Mouse (Mus musculus) left cerebral cortex, adult 2 months (tissue): ENCODE data around the gene Akt1. TPM values are rescaled to one million over a fixed set of nuclear protein-coding genes. Genes with fewer than 3 reads are reported as not detected.

Experiments used
- DNase-seq, 2 experiments: peaks; one replicate each; pipeline ENCODE4 v3.0.0; 2021 to 2022; ENCODE audit warnings: low spot score in 2 of 2, mixed read lengths in 1 of 2; ENCODE audit errors: extremely low spot score in 1 of 2
- H3K27ac ChIP-seq: fragments of 200-600 bp; 2 replicates; pipeline ENCODE4 v1.8.1; 2022
- H3K4me3 ChIP-seq: fragments of 200-600 bp; 2 replicates; pipeline ENCODE4 v1.8.1; 2022
- CTCF ChIP-seq: fragments of 200-600 bp; IDR thresholded peaks from 2 replicates; pipeline ENCODE4 v1.8.1; 2022; ENCODE audit warnings: antibody characterized with exemption, mild to moderate bottlenecking, moderate library complexity
- intact Hi-C: fragments of 180-260 bp; cut with DNase I; formaldehyde crosslinking; loops from one replicate; pipeline ENCODE4 v1.15.1; 2025
- long read RNA-seq, 2 experiments: library from polyadenylated mRNA; stranded (forward); transcript quantifications; one replicate each; pipeline ENCODE4 v2.0.0; 2021; ENCODE audit warnings: borderline mapping rate in 2 of 2
- total RNA-seq, 2 experiments: library from RNA; stranded (reverse); gene quantifications; 2 replicates each; pipeline ENCODE4 v1.2.3; 2021

Gene Akt1
- total RNA-seq, result 100 to 1,000 TPM; 144 to 157 TPM
- long read RNA-seq, experiment 1, transcript Akt1-201 (14 exons, 2,690 nt), result major isoform, 288 of 324 reads
- long read RNA-seq, experiment 1, partial matches to known transcripts, result 16 of 324 reads
- long read RNA-seq, experiment 1, other reads (novel, unspliced or antisense), result 20 of 324 reads
- long read RNA-seq, experiment 2, transcript Akt1-201 (14 exons, 2,690 nt), result major isoform, 265 of 307 reads
- long read RNA-seq, experiment 2, partial matches to known transcripts, result 14 of 307 reads
- long read RNA-seq, experiment 2, other reads (novel, unspliced or antisense), result 28 of 307 reads

DNA sequence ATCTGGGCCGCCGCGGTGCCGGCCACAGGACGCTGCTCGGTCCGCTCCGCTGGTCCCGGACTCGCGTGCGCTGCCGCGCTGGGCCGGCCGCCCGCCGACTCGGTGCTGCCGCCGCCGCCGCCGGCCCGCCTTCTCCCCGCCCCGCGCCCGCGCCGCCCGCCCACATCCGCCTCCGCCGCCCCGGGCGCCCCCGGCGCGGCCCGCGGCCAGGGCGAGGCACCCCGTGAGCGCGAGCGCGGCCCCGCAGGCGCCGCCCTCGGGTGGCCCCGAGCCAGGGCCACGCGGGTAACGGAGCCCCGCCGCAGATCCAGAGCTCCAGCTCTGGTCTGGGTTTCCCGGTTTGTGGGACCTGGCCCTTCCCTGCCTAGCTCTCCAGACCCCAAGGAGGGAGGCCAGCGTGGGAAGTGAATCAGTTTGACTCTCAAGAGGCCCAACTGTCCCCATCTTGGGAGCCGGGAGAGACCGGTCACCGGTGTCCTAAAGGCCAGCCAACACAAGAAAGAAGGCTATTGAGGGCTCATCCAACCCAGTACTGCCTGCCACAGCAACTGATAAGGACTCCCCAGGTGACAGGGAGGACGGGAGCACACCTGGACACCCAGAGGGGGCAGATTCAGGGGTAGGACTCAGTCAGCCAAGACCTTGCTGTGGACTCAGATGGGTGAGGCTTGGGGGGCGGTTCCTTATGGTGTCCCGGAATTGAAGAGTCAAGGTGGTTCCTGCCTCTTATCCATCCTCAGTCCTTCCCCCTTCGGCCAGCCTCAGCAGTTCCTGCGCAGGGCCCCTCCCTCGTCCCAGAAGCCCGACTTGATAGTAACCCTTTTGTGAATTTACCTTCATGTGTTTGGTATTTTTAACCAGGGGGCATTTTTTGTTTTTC lies at the start of gene Akt1:
Gene Akt1 (minus strand): TSS at position 753 of the 880 bp plus-strand sequence.
- DNase-seq, result peak; percentile 53 to 61

GRCm38 (mm10) chr12:112724077-112724805 lies 49.6 kb upstream of the Akt1 start:
- DNase-seq, result peak; percentile 60 to 69
- Histone ChIP-seq H3K4me3 (no peak overlapping the region), H3K27ac (no peak overlapping the region)
- intact Hi-C loops, result no loop called here
- peak; percentile 71 for TF ChIP-seq CTCF

More for the DNA sequence above, at the start of gene Akt1:
- intact Hi-C loops, result loop anchor here (1.0 to 2.0 kb wide), 2 partner anchors 16 to 33 kb away; no protein-coding TSS in a partner anchor
- Histone ChIP-seq H3K4me3 (peak within 1 kb of the TSS; percentile 63), H3K27ac (peak within 1 kb of the TSS; percentile 90)
- no peak for TF ChIP-seq CTCF

DNA sequence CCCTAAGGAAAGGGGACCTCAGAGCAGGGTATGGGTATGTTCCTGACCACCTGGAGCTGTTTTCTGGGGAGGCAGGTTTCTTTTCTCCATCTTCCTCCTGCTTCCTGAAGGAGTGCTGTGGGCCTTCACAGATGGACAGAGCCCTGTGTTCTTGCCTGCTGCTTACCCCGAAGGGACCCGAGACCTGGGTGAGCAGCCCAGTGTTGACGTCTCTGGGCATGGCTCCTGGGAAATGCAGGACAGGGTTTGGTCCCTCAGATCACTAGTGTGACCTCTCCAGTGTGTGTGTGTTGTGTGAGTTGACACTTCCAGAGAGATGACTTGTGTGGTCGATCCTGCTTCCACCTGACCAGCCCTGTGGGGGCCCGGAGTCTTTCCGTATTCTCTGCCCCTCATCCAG lies 48.8 kb upstream of the Akt1 start:
- intact Hi-C loops, result no loop called here
- peak overlapping the region; percentile 84 for H3K4me3 ChIP-seq
- peak overlapping the region; percentile 76 for H3K27ac ChIP-seq
- no peak for TF ChIP-seq CTCF
- DNase-seq, result no peak

DNA sequence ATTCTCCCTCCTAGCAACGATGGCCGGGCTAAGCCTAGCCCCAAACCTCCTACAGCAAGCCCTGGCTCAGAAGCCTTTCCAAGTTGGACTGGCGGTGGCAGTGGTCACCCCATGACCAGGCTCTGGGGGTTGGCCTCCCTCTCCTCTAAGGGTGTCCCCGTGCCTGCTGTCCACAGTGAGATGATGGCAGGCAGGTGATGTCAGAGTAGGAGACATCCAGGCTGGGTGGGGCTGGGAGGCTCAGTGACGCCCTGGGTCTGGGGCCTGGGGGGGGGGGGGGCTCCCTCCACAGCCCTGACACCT lies 48.3 kb upstream of the Akt1 start:
- intact Hi-C loops, result no loop called here
- H3K27ac ChIP-seq, result peak overlapping the region; percentile 76
- no peak for DNase-seq
- no peak for TF ChIP-seq CTCF
- peak overlapping the region; percentile 84 for H3K4me3 ChIP-seq

- peak; percentile 55 to 62 for DNase-seq
- intact Hi-C loops, result no loop called here
- no peak for TF ChIP-seq CTCF
- peak overlapping the region; percentile 76 for H3K27ac ChIP-seq
- peak overlapping the region; percentile 84 for H3K4me3 ChIP-seq
Measured at GRCm38 (mm10) chr12:112722240-112723027, 47.8 kb upstream of the Akt1 start.

DNA sequence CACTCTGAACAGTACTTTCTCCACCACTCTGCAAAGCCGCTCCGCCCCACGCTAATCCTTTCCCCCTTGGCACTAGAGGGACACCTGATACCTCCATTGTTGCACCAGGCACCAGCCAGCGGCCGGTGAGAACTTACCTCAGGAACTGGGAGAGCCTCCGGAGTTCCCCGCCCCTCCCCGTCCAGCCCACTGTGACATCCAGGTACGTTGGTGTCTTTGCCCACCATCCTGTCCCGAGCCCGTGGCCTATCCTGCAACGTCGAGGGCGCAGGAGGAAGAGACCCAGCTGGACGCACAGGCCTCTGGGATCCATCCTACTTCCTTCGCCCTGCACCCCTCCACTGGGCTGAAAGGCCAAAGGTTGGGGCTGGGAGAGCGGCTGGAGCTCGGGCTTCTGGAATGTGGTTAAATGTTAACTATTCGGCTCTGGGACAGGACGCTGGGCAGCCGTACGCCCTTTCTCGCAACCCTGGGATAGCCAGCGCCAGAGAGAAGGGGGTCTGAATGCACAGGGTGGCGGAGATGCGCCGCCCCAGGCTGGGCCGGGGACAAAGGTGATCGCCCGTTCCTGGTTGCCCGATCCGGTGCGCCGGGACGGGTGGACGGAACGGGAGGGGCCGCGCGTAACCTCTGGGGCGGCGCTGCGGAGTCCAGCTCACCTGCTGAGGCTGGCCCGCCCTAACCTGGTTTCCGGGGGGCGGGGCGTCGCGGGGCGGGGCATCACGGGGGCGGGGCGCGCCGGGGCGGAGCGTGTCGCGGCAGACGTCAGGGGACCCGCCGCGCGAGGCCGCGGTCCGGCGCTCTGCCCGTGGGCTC lies 46.9 kb upstream of the Akt1 start:
- TF ChIP-seq CTCF, result no peak; the same call in 1 of the 2 replicates
- peak overlapping the region; percentile 46 for H3K4me3 ChIP-seq
- peak; percentile 51 to 58 for DNase-seq
- intact Hi-C loops, result no loop called here
- peak overlapping the region; percentile 70; the same call in 1 of the 2 replicates for H3K27ac ChIP-seq

DNA sequence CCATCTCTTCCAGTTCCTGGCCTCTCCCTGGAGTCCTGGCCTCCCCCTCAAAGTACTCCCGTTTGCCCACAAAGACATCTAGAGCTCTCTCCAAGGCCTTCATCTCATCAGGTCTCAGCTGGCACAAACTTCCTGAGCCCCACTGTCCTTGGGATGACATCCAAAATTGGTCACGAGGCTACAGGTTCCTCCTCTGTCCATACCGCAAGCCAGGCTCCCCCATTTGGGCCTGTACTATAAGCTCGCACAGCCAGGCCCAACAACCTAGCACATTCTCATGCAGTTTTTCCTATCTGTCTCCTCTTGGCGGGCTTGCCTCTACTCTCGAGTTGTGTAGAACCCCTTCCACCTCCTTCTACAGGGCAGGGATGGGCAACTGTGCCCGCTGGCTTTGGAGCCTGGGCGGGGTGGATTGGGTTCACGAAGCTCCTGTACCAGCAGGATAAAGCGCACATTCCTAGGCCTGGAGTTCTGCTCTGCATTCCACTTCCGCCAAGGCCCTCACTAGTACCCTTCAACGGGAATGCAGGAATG lies 46.3 kb upstream of the Akt1 start:
- no peak for DNase-seq
- intact Hi-C loops, result no loop called here
- TF ChIP-seq CTCF, result no peak
- Histone ChIP-seq H3K4me3 (peak overlapping the region; percentile 46), H3K27ac (no peak overlapping the region)

- Histone ChIP-seq H3K27ac (no peak within 1 kb of the TSS), H3K4me3 (peak within 1 kb of the TSS; percentile 46)
- TF ChIP-seq CTCF, result no peak
- intact Hi-C loops, result no loop called here
- DNase-seq, result no peak
Measured at GRCm38 (mm10) chr12:112720216-112720615, 45.5 kb upstream of the Akt1 start, which contains the start of gene Cep170b. Cep170b (plus strand) TSS chr12:112720455.

DNA sequence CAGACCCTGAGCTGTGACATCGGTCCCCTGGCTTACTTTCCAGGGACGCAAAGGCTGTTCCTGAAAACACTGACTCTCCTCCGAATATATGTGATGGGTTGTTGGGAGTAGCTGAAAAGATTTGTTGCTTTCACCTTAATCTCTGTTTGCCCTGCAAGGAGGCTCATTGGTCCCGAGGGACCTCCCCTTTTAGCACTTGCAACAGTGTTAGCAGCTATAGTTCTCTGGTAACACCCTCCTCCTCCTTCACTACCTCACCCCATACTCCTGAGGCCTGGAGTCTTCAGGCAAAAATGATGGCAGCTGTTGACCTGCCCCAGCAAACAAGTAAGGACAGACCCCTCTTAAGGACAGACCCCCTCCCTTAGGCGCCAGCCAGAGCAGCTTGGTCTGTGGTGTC lies 44.3 kb upstream of the Akt1 start:
- H3K4me3 ChIP-seq, result no peak overlapping the region
- DNase-seq, result no peak
- intact Hi-C loops, result no loop called here
- no peak overlapping the region for H3K27ac ChIP-seq
- no peak for TF ChIP-seq CTCF

GRCm38 (mm10) chr12:112717140-112717539 lies 42.5 kb upstream of the Akt1 start:
- no peak for DNase-seq
- Histone ChIP-seq H3K4me3 (no peak overlapping the region), H3K27ac (no peak overlapping the region)
- intact Hi-C loops, result no loop called here
- peak; percentile 64 for TF ChIP-seq CTCF
